Mouse (Mus musculus) cortical plate, adult 2 months (tissue): Measurements from ENCODE around the gene Gba. TPM values are rescaled to one million over a fixed set of nuclear protein-coding genes. Genes with fewer than 3 reads are reported as not detected.

Experiments
- H3K27ac ChIP-seq: fragments of 200-500 bp; 2 replicates; pipeline ENCODE4 v1.5.1; 2012; ENCODE audit warnings: low read length, control low read depth, inconsistent platforms; ENCODE audit not compliant: insufficient read depth
- H3K4me1 ChIP-seq: fragments of 200-500 bp; 2 replicates; pipeline ENCODE4 v1.6.1; 2011; ENCODE audit warnings: low read length; ENCODE audit not compliant: control insufficient read depth, insufficient read depth
- H3K4me3 ChIP-seq: fragments of 200-500 bp; 2 replicates; pipeline ENCODE4 v1.5.1; 2011; ENCODE audit warnings: mild to moderate bottlenecking, low read length, control low read depth; ENCODE audit not compliant: insufficient read depth
- CTCF ChIP-seq: fragments of 200-500 bp; IDR thresholded peaks from 2 replicates; pipeline ENCODE4 v1.5.1; 2011; ENCODE audit warnings: mild to moderate bottlenecking, control low read depth, low read length; ENCODE audit not compliant: insufficient read depth; ENCODE audit errors: extremely low read depth
- POLR2A ChIP-seq: fragments of 200-500 bp; IDR thresholded peaks from 2 replicates; pipeline ENCODE4 v1.6.1; 2011; ENCODE audit warnings: mild to moderate bottlenecking, low read length, control low read depth; ENCODE audit not compliant: insufficient read depth; ENCODE audit errors: extremely low read depth
- polyA plus RNA-seq: library from polyadenylated mRNA; depleted of rRNA; stranded (reverse); fragments of >200 nt; gene quantifications from 2 replicates; pipeline ENCODE4 v1.2.3, GENCODE M21; 2012; rRNA removed

Gene Gba
- polyA plus RNA-seq, 1 experiment = 85.1 TPM

DNA sequence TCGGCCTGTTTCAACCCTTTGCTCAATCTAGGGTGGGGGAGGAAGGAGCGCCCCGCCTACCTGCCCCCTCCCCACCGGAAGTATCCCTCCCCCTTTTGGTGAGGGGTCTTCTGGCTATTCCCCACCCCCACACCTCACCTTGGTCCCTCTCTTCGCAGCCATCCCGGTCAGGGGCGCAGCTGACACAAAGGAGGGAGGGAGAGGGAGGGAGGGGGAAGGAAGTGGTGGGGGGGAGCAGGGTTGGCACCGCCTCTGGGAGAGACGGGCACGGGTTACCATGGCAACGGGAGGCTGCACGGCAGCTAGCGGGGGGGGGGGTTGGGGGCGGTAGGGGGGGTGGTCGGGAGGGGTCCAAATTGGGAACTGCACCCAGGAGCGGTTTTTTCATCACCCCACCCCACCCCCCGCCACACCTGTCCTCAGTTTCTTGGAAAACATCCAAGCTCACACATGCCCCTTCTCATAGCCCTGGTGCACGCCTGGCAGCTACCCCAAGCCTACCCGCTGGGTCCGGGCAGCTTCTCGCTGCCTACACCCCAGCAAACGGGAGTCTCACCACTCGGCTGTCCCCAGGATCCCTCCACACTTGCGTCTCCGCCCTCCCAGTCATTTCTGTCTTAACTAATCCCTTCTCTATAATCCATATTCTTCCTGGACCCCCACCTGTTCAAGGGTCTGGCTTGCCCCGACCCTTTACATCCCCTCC, 42.4 kb downstream of the Gba start:
- peak overlapping the region; percentile 70 for H3K4me3 ChIP-seq
- peak overlapping the region; percentile 83 for H3K27ac ChIP-seq
- TF ChIP-seq CTCF = no peak
- TF ChIP-seq POLR2A = no peak
- peaks cover 2% of the 10 kb centered on the region; the same call in 1 of the 2 replicates for H3K4me1 ChIP-seq

DNA sequence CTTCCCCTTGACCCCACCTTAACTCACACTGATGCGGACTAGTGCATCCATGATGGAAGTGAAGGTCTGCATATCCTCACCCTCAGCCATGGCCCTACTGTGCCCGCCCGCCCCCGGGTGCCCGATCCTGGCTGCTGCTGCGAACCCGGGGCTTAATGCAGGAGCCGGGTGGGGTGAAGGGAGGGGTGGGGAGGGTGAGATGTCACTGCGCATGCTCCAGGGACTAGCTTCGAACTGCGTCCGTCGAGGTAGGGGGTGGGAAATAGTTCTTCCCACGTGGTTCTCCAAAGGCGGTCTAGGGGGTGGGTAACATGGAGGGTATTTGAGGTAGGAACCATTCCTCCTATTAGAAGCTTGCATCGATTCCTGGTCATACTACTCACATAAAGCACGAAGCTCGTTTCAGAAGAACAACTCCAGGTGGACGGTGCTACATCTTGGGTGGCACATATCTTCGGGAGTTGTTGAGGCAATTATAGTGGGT, 43.0 kb downstream of the Gba start, which contains the start of gene Krtcap2:
Gene Krtcap2, plus strand, starts transcription at position 279 of the 484 bp plus-strand sequence.
- peaks cover 2% of the 10 kb centered on the region; the same call in 1 of the 2 replicates for H3K4me1 ChIP-seq
- no peak for TF ChIP-seq CTCF
- TF ChIP-seq POLR2A = 0 out of 2 replicates have a peak, but pooled peaks have one; percentile 15
- H3K27ac ChIP-seq = peak within 1 kb of the TSS; percentile 83
- peak within 1 kb of the TSS; percentile 70 for H3K4me3 ChIP-seq

DNA sequence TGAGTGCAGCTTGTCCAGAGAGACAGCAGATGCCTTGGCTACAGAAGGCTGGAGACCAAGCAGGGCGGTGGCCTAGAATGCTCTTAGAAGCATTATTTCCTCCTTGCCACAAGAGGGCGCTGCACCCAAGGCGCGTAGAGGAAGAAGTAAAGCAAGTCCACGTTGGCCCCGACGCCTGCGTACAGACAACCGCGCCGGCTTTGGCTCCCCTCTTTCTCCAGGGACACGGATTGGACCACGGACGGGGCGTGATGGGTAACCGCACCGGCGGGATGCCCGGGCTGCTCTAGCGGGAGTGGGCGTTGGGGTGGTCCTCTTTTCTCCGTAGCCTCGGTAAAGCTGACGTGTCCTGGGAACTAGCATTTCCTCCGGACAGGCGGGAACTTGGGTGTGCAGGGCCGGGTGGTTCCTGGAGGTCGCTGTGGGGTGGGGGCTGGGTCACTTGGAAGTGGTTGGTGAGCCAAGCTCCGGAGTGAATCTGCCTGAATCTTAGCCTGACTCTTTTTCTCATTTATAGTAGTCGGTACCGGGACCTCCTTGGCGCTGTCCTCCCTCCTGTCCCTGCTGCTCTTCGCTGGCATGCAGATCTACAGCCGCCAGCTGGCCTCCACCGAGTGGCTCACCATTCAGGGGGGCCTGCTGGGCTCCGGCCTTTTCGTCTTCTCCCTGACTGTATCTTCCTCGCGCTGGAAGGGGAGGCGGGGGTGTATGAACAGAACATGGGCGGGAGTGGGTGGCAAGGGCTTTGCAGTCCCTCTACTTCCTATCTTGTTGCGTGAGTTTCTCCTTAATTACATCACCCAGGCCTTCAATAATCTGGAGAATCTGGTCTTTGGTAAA, 43.8 kb downstream of the Gba start, which contains the start of gene Trim46:
Gene Trim46, minus strand, starts transcription at position 49 of the 840 bp plus-strand sequence.
- peak; percentile 94 for TF ChIP-seq CTCF
- TF ChIP-seq POLR2A = peak; percentile 60; the same call in 1 of the 2 replicates
- Histone ChIP-seq H3K4me3 (peak within 1 kb of the TSS; percentile 70), H3K4me1 (peaks cover 2% of the 10 kb centered on the region; the same call in 1 of the 2 replicates), H3K27ac (peak within 1 kb of the TSS; percentile 83)

DNA sequence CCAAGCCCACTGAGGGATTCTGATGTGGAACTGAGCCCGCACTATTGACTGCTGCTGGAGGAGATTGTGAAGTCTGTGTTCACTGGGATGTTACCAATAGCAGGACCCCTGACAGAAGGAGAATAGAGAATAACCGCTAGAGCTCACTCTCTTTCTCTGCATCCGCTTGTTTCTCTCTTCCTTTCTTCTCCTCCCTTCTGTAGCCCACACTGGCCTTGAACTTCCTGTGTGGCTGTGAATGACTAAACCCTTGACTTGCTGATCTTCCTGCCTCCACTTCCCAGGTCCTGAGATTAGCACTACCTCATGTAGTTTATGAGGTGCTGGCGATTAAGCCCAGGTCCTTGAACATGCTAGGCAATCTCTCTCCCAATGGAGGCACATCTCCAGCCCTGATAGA, 44.7 kb downstream of the Gba start:
- Histone ChIP-seq H3K27ac (no peak overlapping the region), H3K4me3 (no peak overlapping the region), H3K4me1 (peaks cover 2% of the 10 kb centered on the region; the same call in 1 of the 2 replicates)
- no peak for TF ChIP-seq CTCF
- no peak for TF ChIP-seq POLR2A

DNA sequence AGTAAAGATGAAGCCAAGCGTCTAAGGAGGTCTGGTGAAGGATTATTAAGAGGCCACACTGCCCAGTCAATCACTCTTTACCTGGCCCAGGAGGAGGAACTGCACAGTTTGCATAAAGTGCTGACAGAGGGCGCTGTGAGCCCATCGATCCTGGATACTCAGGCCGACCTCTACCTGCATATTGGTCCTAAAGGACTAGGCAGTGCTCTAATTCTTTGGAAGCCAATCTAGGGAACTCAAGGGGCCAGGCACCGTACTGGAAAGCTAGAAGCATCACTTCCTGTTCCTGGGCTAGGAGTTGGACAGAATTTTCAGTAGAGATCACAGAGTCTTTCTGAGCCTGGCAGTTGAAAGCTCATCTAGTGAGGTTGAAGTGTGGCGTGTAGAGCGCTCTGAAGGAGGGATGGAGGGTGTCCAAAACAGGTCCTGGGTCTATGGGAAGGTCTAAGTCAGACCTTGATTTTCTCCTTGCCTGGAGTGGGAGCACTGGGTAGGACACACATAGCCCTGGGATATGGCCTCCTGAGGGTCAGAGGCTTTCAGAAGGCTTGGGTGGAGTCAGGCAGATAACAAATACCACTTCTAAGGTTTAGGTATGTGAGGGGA, 47.8 kb downstream of the Gba start:
- Histone ChIP-seq H3K4me1 (peaks cover 2% of the 10 kb centered on the region; the same call in 1 of the 2 replicates), H3K4me3 (no peak overlapping the region), H3K27ac (no peak overlapping the region)
- no peak; the same call in 1 of the 2 replicates for TF ChIP-seq POLR2A
- TF ChIP-seq CTCF = peak; percentile 90

DNA sequence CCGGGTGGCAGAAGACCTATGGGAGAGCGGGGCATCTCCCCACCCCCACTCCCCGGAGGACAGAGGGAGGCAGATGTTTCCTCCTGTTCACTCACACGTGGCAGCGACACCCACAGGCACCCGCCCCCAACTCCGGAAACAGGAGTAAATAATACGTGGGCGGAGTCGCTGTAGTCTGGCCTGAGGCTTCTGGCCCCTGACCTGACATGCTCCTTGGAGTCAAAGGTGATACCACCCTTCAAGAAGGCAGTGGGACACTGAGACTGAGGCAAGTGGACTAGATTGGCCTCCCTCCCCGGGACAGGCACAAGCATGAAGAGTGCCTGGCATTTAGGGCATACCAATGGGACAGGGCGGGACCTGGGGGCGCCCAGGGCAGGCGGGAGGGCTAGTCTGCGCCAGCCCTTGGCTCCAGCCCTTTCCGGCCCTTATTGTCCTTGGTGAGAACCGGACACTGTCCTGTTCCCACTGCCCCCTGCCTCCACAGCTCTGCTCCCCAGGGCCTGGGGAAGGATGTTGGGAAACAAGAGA, 48.7 kb downstream of the Gba start:
- Histone ChIP-seq H3K4me1 (no peaks in the 10 kb centered on the region), H3K4me3 (no peak overlapping the region), H3K27ac (no peak overlapping the region; the same call in 1 of the 2 replicates)
- TF ChIP-seq CTCF (no peak), POLR2A (no peak)

DNA sequence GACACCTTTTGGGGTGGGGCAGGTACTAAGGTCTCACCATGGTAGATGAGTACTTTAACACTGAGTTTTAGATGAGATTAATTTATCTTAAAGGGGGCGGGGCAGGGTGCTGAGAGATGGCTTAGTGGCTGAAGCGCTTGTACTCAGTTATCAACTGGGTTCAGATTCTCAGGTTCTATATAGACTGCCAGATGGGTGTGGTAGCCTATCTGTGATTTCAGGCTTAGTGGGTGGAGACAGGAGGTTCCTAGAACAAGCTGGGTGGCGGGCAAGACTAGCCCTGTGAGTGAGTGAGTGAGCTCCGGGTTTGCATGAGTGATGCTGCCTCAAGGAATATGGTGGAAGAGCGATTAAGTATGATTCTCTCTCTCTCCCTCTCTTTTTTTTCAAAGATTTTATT, 52.3 kb downstream of the Gba start:
- no peak overlapping the region for H3K27ac ChIP-seq
- TF ChIP-seq POLR2A = no peak
- TF ChIP-seq CTCF = no peak
- peaks cover 8% of the 10 kb centered on the region for H3K4me1 ChIP-seq
- no peak overlapping the region for H3K4me3 ChIP-seq

DNA sequence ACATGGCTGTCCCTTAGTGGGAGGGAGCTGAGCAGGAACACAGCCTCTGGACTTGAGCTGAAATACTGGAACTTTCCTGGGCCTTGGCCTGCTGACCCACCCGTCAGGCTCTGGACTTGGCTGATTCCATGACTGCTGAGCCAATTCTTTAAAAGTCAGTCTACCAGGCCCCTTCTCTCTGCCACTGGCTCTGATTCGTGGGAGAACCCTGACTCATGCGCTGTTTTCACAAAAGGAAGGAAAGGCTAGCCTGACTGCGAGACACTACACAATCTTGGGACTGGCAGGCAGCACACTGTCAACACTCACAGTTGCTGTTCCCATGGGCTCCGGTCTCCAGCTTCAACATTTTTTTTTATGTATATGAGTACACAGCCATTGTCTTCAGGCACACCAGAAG, 53.4 kb downstream of the Gba start:
- TF ChIP-seq CTCF (no peak), POLR2A (no peak)
- Histone ChIP-seq H3K4me3 (no peak overlapping the region), H3K4me1 (peaks cover 8% of the 10 kb centered on the region), H3K27ac (no peak overlapping the region)

Other genes with a start within 250 kb of the Gba start
- gene Rusc1, start 109.6 kb upstream of the Gba start, polyA plus RNA-seq = 199 and 214 TPM in 2 replicates
- gene Gm43738, start 101.8 kb upstream of the Gba start, polyA plus RNA-seq = not detected in 2 replicates
- 94.9 and 107 TPM in 2 replicates for gene Fdps, start 101.0 kb upstream of the Gba start, polyA plus RNA-seq
- gene Pklr, start 66.8 kb upstream of the Gba start, polyA plus RNA-seq = 0.04 and 0.08 TPM in 2 replicates
- 14.2 and 14.5 TPM in 2 replicates for gene Hcn3, start 42.7 kb upstream of the Gba start, polyA plus RNA-seq
- 68.0 and 73.0 TPM in 2 replicates for gene Clk2, start 38.1 kb upstream of the Gba start, polyA plus RNA-seq
- gene Scamp3, start 25.5 kb upstream of the Gba start, polyA plus RNA-seq = 94.5 and 95.7 TPM in 2 replicates
- gene Fam189b, start 19.8 kb upstream of the Gba start, polyA plus RNA-seq = 84.1 and 86.2 TPM in 2 replicates
- gene Thbs3, start 12.3 kb downstream of the Gba start, polyA plus RNA-seq = 68.9 and 70.6 TPM in 2 replicates
- 132 and 155 TPM in 2 replicates for gene Mtx1, start 24.2 kb downstream of the Gba start, polyA plus RNA-seq
- gene Muc1, start 26.1 kb downstream of the Gba start, polyA plus RNA-seq = 0.88 and 0.95 TPM in 2 replicates
- gene Krtcap2, start 43.0 kb downstream of the Gba start, polyA plus RNA-seq = 58.2 and 61.9 TPM in 2 replicates
- gene Trim46, start 43.4 kb downstream of the Gba start, polyA plus RNA-seq = 87.2 and 91.0 TPM in 2 replicates
- 150 and 156 TPM in 2 replicates for gene Dpm3, start 56.4 kb downstream of the Gba start, polyA plus RNA-seq
- 106 and 114 TPM in 2 replicates for gene Slc50a1, start 67.6 kb downstream of the Gba start, polyA plus RNA-seq
- 11.7 and 12.7 TPM in 2 replicates for gene Efna1, start 78.2 kb downstream of the Gba start, polyA plus RNA-seq
- 79.9 and 85.1 TPM in 2 replicates for gene Efna3, start 120.0 kb downstream of the Gba start, polyA plus RNA-seq
- gene Efna4, start 135.1 kb downstream of the Gba start, polyA plus RNA-seq = 0.59 and 1.1 TPM in 2 replicates
- 170 and 178 TPM in 2 replicates for gene Adam15, start 147.1 kb downstream of the Gba start, polyA plus RNA-seq
- 0.61 and 0.75 TPM in 2 replicates for gene Dcst2, start 159.0 kb downstream of the Gba start, polyA plus RNA-seq
- 0.06 TPM in 1 of 2 replicates, not detected in the other for gene Dcst1, start 162.3 kb downstream of the Gba start, polyA plus RNA-seq
- gene Zbtb7b, start 191.8 kb downstream of the Gba start, polyA plus RNA-seq = 14.7 and 18.7 TPM in 2 replicates
- gene Lenep, start 199.9 kb downstream of the Gba start, polyA plus RNA-seq = 5.1 and 5.9 TPM in 2 replicates
- 45.4 and 48.7 TPM in 2 replicates for gene Flad1, start 208.9 kb downstream of the Gba start, polyA plus RNA-seq
- 5.2 and 5.4 TPM in 2 replicates for gene Cks1b, start 215.5 kb downstream of the Gba start, polyA plus RNA-seq
- 17.5 and 18.0 TPM in 2 replicates for gene Shc1, start 215.5 kb downstream of the Gba start, polyA plus RNA-seq
- 43.4 and 47.2 TPM in 2 replicates for gene Pygo2, start 227.3 kb downstream of the Gba start, polyA plus RNA-seq
- 38.0 and 39.9 TPM in 2 replicates for gene Pbxip1, start 233.8 kb downstream of the Gba start, polyA plus RNA-seq